Mouse (Mus musculus) common myeloid progenitor, adult 5-6 weeks (primary cell): ENCODE data around the gene Rap1gds1. TPM values are rescaled to one million over a fixed set of nuclear protein-coding genes. Genes with fewer than 3 reads are reported as not detected.

ENCODE experiments used
- ATAC-seq: replicated peaks from 2 replicates; pipeline ENCODE4 v1.8.0; 2016; ENCODE audit warnings: low read depth, mild to moderate bottlenecking, moderate TSS enrichment, inconsistent platforms; ENCODE audit not compliant: poor library complexity, severe bottlenecking
- total RNA-seq: library from RNA; stranded (forward); fragments of 200-1000, 187-1606 nt; gene quantifications from 2 replicates; pipeline ENCODE4 v1.2.3, GENCODE M21; 2017

Rap1gds1 gene
- total RNA-seq, 1 experiment from 2014 or later = 32.2 TPM

DNA sequence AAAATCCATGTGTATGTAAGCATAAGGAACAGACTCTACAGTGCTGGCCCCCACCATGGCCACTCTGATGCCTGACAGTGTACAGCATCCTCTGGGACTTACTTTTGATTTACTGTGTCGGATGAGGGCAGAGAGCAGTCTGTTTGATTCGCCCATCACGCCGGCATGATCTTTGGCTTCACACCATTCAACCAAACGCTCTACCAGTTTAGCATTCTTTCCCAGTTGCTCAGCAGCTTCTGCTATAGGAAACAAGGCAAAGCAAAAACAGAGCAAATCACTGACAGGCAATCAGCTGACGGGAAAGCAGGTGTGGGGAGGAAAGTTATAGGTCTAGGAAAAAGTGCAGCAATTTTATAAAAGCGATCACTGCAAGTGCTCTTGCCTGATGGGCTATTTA lies 119.8 kb downstream of the Rap1gds1 start:
- ATAC-seq = no peak

GRCm38 (mm10) chr3:138949081-138949480 lies 125.9 kb downstream of the Rap1gds1 start:
- ATAC-seq = no peak

- ATAC-seq = no peak
Observed at GRCm38 (mm10) chr3:138945516-138945915, 129.5 kb downstream of the Rap1gds1 start.

GRCm38 (mm10) chr3:138941604-138942003 lies 133.4 kb downstream of the Rap1gds1 start:
- no peak for ATAC-seq

- ATAC-seq = no peak
Observed at GRCm38 (mm10) chr3:138937241-138937640, 137.8 kb downstream of the Rap1gds1 start.

DNA sequence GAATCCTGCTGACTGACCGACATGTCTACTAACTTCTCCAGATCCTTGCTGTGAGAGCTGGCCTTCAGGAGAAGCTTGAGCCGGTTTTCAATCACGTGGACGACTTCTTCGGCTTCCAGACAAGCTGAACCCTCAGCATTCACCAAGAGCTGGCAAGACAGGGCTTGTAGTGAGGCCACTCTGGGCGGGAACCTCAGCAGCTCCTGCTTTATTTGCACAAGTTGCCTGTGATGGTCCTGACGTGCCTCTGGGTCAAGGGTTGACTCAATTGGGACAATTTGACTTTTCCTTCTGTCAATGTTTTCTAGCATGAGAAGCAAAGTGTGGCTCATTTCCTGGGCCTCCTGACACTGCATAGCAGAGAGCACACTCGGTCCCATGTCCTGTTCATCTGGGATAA lies 138.2 kb downstream of the Rap1gds1 start:
- ATAC-seq = no peak

DNA sequence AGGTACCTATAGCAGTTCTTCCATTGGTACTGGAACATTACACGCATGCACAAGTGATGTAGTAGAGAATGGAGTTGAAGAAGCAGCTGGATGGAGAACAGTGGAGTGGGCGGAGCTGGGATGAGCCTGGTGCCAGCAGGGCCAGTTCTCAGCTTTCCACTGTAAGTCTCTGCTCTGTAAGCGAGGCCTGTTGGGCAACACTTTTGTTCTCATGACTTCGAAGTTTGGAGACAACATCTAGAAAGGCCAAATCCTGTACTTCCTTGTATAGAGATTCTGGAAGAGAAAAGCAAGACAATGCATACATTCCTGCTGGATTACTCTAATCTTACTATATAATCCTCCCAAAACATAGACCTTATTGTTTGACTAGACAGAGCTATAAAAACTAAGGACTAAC lies 147.6 kb downstream of the Rap1gds1 start:
- ATAC-seq = no peak

- no peak for ATAC-seq
Observed at GRCm38 (mm10) chr3:138926161-138926560, 148.8 kb downstream of the Rap1gds1 start.

- no peak for ATAC-seq
Observed at GRCm38 (mm10) chr3:138918241-138918640, 156.8 kb downstream of the Rap1gds1 start.

- no peak for ATAC-seq
Observed at GRCm38 (mm10) chr3:138917016-138917415, 158.0 kb downstream of the Rap1gds1 start.

- ATAC-seq = no peak
Observed at GRCm38 (mm10) chr3:138916591-138916990, 158.4 kb downstream of the Rap1gds1 start.

DNA sequence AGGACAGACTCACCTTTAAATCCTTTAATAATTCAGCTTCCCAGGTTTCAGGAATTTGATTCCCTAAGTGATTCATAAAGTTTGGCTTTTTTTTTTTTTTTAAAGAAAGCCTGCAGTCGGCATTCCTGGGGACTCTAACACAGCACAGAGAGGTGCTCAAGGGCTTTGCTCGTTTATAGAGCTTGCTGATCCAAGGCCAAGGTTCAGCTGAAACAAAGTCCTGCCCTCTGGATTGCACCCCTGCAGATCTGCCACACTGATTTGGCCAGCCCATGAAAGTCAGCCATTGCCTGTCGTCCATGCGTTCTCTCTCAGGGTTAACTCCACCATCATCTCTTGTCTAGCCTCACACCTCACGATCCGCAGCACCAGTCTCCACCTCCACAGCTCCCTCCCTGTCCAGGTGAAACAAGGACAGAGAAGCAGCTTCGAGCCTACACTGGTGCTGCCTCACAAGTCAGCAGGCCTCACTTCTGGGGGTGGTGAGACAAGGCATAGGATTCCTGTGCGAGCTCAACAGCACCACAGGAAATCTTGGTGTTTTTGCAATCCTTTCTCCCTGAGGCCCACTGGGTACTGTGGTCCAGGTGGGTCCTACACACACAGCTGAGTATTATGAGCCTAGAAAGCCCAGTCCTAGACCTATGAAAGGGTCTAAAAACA lies 160.2 kb downstream of the Rap1gds1 start:
- ATAC-seq = no peak

DNA sequence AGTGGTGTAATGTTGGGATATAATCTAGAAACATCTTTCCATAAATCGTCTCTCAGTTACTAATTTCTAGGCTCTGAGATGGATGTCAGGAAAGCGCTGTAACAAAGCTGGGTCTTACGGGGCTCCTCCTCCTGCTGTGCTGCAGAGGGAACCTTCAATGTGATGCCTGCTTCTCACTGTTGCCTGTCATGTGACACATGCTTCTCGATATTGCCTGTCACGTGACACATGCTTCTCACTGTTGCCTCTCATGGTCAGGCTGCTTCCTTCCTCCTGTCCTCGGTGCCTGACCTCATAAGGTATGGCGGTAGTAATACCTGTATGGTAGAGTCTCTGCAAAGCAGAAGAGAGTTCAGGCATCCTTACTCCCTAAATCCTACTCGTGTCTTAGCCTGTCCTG lies 162.5 kb downstream of the Rap1gds1 start:
- no peak for ATAC-seq

DNA sequence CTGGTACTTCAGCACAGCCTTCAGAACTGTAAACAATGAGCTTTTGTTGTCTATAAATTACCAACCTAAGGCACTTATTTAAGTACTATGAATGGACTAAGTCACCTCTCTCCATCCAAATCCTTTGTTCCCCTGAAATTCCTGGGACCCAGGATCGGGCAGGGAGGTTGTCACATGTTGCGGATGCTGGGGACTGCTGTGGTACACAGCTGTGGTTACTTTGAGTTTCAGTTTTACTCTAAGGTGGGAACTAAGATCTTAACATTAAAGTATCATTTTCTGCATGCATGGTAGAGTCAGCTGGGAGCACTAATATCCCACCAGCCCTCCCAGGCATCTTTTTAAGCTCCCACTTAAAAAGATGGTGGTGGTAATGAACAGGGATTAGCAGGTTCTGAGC lies 165.7 kb downstream of the Rap1gds1 start:
- ATAC-seq = no peak

GRCm38 (mm10) chr3:138906112-138906880 lies 168.7 kb downstream of the Rap1gds1 start:
- peak; percentile 91 for ATAC-seq

DNA sequence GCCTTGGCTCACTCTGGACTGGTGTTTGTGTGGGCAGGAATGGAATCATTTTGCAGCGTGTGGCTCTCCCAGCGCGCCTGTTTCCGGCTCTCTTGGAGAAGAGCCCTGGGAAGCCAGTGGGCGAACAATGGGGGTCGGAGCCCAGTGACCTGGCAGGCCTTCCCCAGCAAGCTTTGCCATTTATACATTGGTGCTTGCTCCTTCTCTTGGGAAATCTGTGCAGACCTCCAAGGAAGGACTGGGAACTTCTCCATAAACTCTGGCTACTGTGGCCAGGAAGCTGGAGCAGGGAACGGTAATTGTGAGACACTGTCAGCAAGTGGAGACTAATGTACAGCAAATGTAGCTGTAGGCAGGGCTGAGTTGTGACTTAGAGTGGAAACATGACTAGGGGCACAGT lies 169.3 kb downstream of the Rap1gds1 start:
- no peak for ATAC-seq

GRCm38 (mm10) chr3:138900571-138901141 lies 174.3 kb downstream of the Rap1gds1 start:
- no peak for ATAC-seq

DNA sequence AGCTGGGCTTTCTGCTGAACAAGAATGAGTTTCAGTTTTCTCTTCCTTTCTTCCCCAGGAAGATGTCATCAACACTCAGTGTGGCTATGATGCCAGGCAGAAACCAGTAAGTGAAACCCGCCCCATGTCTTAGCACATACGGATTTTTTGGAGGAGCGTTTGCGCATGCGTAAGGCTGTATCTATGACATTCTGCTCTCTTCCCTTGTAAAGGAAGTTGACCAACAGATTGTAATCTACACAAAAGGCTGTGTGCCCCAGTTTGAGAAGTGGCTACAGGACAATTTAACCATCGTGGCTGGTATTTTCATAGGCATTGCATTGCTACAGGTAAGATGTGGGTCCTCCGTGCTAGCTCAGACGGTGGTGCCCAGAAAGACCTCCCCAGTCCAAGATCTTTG lies 176.9 kb downstream of the Rap1gds1 start:
- ATAC-seq = no peak

- no peak for ATAC-seq
Observed at GRCm38 (mm10) chr3:138897500-138897899, 177.5 kb downstream of the Rap1gds1 start.

DNA sequence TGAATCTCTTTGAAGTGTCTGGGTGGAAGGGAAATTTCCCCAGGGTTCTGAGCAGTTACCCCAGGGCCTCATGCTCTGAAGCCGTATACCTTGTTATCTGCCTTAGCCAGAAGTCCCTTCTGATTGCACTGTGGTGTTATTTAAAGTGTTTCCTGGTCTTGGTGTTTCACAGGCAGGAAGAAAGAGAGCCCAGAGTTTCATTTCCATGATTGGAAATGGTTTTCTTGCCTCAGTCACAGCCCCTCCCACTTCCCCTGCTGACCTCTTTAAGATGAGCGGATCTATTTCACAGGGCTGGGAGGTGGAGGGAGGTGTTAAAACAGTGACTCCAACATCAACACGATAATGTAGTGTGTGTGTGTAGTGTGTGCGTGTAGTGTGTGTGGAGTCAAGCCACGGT lies 181.5 kb downstream of the Rap1gds1 start:
- ATAC-seq = peak; percentile 76

DNA sequence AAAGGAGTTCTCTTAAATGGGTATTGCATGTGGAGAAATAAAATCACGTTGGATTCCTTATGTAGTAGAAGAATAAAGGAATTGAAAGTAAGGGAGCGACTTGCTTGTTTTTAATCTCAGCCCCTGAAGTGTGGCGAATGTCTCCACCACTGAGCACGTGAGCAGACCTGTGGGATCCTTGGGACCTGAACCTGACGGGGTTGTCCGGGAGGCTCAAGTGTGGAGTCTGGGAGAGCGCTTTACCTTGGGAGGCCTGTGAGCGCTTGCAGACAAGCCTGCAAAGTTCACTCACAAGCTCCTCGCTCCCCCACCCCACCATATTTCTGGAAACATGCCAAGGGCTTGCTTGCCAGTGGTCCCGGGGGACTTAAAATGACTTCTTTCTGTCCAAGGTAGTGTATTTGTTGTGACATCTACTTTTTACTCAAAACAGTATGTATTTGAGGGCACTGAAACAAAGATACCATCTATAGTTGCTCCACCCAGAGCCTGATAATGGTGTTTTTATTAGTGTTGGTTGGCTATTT lies 185.2 kb downstream of the Rap1gds1 start:
- ATAC-seq = no peak
